Mouse (Mus musculus): ENCODE measurements at regions not wholly inside any gene's neighbourhood (a gene's known extent, or its start where the extent isn't known, plus 50 kb on each side); places are given as distances from the start of the nearest gene placed in this dataset.

DNA sequence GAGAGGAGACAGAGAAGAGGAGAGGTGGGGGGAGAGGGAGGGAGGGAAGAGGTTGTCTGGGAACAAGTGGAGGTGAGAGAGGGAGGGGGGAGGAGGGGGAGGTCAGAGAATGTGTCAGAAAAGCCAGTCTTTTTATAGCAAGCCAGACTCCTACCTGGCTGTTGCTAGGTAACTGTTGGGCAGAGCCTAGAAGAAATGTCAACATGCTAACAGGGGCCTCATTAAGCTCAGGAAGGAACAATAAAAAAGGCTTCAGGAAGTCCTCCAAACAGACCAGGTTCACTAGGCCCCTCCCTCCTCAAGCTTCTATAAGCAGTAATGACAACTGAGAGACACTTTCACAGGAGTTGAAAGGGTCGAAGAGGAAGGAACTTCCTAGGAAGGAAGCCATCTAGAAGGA, 494.8 kb downstream of the Plekhb2 start:
- TF ChIP-seq MAFK (IDR thresholded peaks at IDR 0.05; ENCODE audit: borderline replicate concordance, low read depth, low read length) (no peak), POLR2A (IDR thresholded peaks at IDR 0.05; ENCODE audit: control insufficient read depth in 1 of 2, insufficient read depth in 1 of 2, low read depth in 1 of 2, low read length in 2 of 2, poor library complexity in 1 of 2) (no peak)

DNA sequence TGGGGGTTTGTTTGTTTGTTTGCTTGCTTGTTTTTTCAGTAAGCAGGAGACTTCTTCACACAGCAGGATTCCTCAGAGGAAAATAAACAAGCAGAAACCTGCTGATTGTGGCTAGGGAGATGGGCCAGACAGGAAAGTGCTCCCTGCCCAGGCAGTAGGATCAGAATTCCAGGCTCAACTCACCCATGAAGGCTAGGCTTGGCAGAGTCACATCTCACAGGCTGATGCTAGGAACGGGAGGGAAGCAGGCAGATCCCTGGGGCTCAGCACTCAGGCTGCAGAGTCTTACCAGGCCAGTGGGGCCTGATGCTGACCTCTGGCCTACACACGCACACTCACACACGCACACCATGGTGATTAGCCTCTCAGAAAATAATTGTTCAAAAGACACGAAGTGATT, 498.5 kb downstream of the Plekhb2 start:
- Histone ChIP-seq H3K79me2 (ENCODE audit: control insufficient read depth, insufficient read depth, low read length, poor library complexity) (no peaks in the 10 kb centered on the region), H3K9me3 (replicated peaks; ENCODE audit: insufficient read depth, low read length) (no peaks in the 10 kb centered on the region), H3K27me3 (ENCODE audit: control insufficient read depth in 1 of 2, insufficient read depth in 2 of 2, low read length in 2 of 2) (no peaks in the 10 kb centered on the region), H3K9ac (ENCODE audit: control insufficient read depth, low read depth, low read length, poor library complexity, severe bottlenecking) (no peak overlapping the region), H3K27ac (ENCODE audit: control insufficient read depth, low read depth, low read length) (no peak overlapping the region), H3K36me3 (ENCODE audit: control insufficient read depth in 1 of 2, insufficient read depth in 2 of 2, low read length in 2 of 2) (no peaks in the 10 kb centered on the region), H3K4me1 (ENCODE audit: control insufficient read depth in 1 of 2, insufficient read depth in 2 of 2, low read length in 2 of 2) (no peaks in the 10 kb centered on the region), H3K4me3 (ENCODE audit: control insufficient read depth in 1 of 2, insufficient read depth in 1 of 2, low read depth in 2 of 2, low read length in 2 of 2) (no peak overlapping the region)
- no peak for DNase-seq (ENCODE audit: low read depth, low spot score)
- TF ChIP-seq RCOR1 (IDR thresholded peaks at IDR 0.05; ENCODE audit: low read depth, low read length) (no peak), GABPA (IDR thresholded peaks at IDR 0.05; ENCODE audit: low read depth, low read length) (no peak), E2F4 (IDR thresholded peaks at IDR 0.05; ENCODE audit: borderline replicate concordance, low read depth, low read length) (no peak), MAX (IDR thresholded peaks at IDR 0.05; ENCODE audit: low read length) (no peak), EP300 (IDR thresholded peaks at IDR 0.05; ENCODE audit: low read depth in 1 of 2, low read length in 2 of 2) (no peak), TCF12 (IDR thresholded peaks at IDR 0.05; ENCODE audit: low read depth, low read length) (no peak), SIN3A (IDR thresholded peaks at IDR 0.05; ENCODE audit: low read length) (no peak), TBP (IDR thresholded peaks at IDR 0.05; ENCODE audit: low read depth, low read length) (no peak), USF2 (IDR thresholded peaks at IDR 0.05; ENCODE audit: borderline replicate concordance in 1 of 2, insufficient read depth in 1 of 2, low read depth in 1 of 2, low read length in 2 of 2) (no peak), ELF1 (IDR thresholded peaks at IDR 0.05; ENCODE audit: low read depth, low read length) (no peak), ZKSCAN1 (IDR thresholded peaks at IDR 0.05; ENCODE audit: low read depth, low read length) (no peak), ZNF384 (IDR thresholded peaks at IDR 0.05; ENCODE audit: low read depth, low read length) (no peak), JUND (IDR thresholded peaks at IDR 0.05; ENCODE audit: low read depth, low read length) (no peak), CHD2 (IDR thresholded peaks at IDR 0.05; ENCODE audit: low read length) (no peak), POLR2A (IDR thresholded peaks at IDR 0.05; ENCODE audit: control insufficient read depth in 1 of 2, insufficient read depth in 1 of 2, low read depth in 1 of 2, low read length in 2 of 2, poor library complexity in 1 of 2) (no peak)

More for the DNA sequence above, 494.8 kb downstream of the Plekhb2 start:
- H3K27ac ChIP-seq (ENCODE audit: control insufficient read depth, low read depth, low read length), result no peak overlapping the region
- no peaks in the 10 kb centered on the region for H3K79me2 ChIP-seq (ENCODE audit: control insufficient read depth, insufficient read depth, low read length, poor library complexity)
- no peak overlapping the region for H3K9ac ChIP-seq (ENCODE audit: control insufficient read depth, low read depth, low read length, poor library complexity, severe bottlenecking)
- no peaks in the 10 kb centered on the region for H3K9me3 ChIP-seq (replicated peaks; ENCODE audit: insufficient read depth, low read length)
- no peaks in the 10 kb centered on the region for H3K4me1 ChIP-seq (ENCODE audit: control insufficient read depth in 1 of 2, insufficient read depth in 2 of 2, low read length in 2 of 2)
- no peak overlapping the region for H3K4me3 ChIP-seq (ENCODE audit: control insufficient read depth in 1 of 2, insufficient read depth in 1 of 2, low read depth in 2 of 2, low read length in 2 of 2)
- no peaks in the 10 kb centered on the region for H3K27me3 ChIP-seq (ENCODE audit: control insufficient read depth in 1 of 2, insufficient read depth in 2 of 2, low read length in 2 of 2)
- no peak for DNase-seq (ENCODE audit: low read depth, low spot score)
- no peaks in the 10 kb centered on the region for H3K36me3 ChIP-seq (ENCODE audit: control insufficient read depth in 1 of 2, insufficient read depth in 2 of 2, low read length in 2 of 2)

DNA sequence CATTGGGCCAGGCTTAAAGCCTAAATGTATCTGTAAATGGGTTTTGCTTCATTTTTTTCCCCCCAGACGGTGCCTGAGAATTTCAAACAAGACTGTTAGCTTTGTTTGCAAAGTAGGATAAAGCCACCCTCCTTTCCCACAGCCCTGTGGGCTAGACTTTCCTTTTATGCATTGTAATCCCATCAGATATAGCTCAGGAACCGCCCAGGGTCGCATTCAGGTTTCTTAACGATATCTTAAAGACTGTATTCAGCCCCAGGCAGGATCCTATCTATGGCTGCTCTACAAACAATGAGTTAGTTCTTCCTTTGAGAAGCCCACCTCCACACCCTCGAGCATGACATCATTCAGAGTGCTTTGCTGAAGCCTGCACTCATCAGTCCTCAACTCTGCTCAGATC, 509.2 kb downstream of the Plekhb2 start:
- Histone ChIP-seq H3K4me3 (ENCODE audit: control insufficient read depth in 1 of 2, insufficient read depth in 1 of 2, low read depth in 2 of 2, low read length in 2 of 2) (no peak overlapping the region), H3K36me3 (ENCODE audit: control insufficient read depth in 1 of 2, insufficient read depth in 2 of 2, low read length in 2 of 2) (no peaks in the 10 kb centered on the region), H3K9ac (ENCODE audit: control insufficient read depth, low read depth, low read length, poor library complexity, severe bottlenecking) (no peak overlapping the region), H3K27ac (ENCODE audit: control insufficient read depth, low read depth, low read length) (no peak overlapping the region), H3K4me1 (ENCODE audit: control insufficient read depth in 1 of 2, insufficient read depth in 2 of 2, low read length in 2 of 2) (no peaks in the 10 kb centered on the region), H3K79me2 (ENCODE audit: control insufficient read depth, insufficient read depth, low read length, poor library complexity) (no peaks in the 10 kb centered on the region), H3K9me3 (replicated peaks; ENCODE audit: insufficient read depth, low read length) (no peaks in the 10 kb centered on the region), H3K27me3 (ENCODE audit: control insufficient read depth in 1 of 2, insufficient read depth in 2 of 2, low read length in 2 of 2) (no peaks in the 10 kb centered on the region)
- no peak for DNase-seq (ENCODE audit: low read depth, low spot score)
- TF ChIP-seq MEF2A (IDR thresholded peaks at IDR 0.05; ENCODE audit: extremely low read depth, insufficient replicate concordance, low read depth, low read length, poor library complexity, severe bottlenecking), result no peak
